Mouse (Mus musculus): ENCODE measurements at regions not wholly inside any gene's neighbourhood (a gene's known extent, or its start where the extent isn't known, plus 50 kb on each side); places are given as distances from the start of the nearest gene placed in this dataset.

GRCm38 (mm10) chr9:73262711-73263110, 149.5 kb downstream of the Rsl24d1 start:
- Histone ChIP-seq H3K27me3 (ENCODE audit: low read depth, poor library complexity, severe bottlenecking) (no peaks in the 10 kb centered on the region), H3K9me3 (replicated peaks) (no peaks in the 10 kb centered on the region), H3K36me3 (no peaks in the 10 kb centered on the region), H3K27ac (no peak overlapping the region), H3K4me1 (no peaks in the 10 kb centered on the region), H3K4me3 (no peak overlapping the region)
- 62% methylated on average over 5 of the region's 5 CpGs for WGBS
- no peak for DNase-seq (ENCODE audit: low spot score)

DNA sequence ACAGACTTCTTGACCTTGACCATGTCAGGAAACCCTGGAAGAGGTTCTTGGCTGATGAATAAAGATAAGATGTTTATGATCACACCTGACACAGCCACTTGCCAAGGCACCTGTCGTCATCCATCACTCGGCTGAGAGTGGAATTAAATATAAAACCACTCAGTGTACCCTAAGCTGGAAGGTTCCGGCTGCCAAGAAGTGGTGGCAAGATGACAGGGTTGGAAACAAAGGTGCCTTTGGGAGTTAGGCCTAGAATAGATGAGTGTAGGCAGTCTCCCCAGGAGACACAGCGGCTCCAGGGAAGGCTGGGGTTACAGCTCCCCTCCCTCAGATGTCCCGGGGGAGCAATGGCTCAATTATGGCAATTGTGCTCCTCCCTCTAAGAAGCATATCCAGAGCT, 157.0 kb downstream of the Rsl24d1 start:
- Histone ChIP-seq H3K36me3 (no peaks in the 10 kb centered on the region), H3K9me3 (replicated peaks) (no peaks in the 10 kb centered on the region), H3K4me1 (0 out of 2 replicates have a peak, but pooled peaks cover 3% of the 10 kb centered on the region), H3K4me3 (no peak overlapping the region), H3K27me3 (ENCODE audit: low read depth, poor library complexity, severe bottlenecking) (no peaks in the 10 kb centered on the region), H3K27ac (no peak overlapping the region)
- no peak for DNase-seq (ENCODE audit: low spot score)
- 90% methylated on average over 5 of the region's 5 CpGs for WGBS

DNA sequence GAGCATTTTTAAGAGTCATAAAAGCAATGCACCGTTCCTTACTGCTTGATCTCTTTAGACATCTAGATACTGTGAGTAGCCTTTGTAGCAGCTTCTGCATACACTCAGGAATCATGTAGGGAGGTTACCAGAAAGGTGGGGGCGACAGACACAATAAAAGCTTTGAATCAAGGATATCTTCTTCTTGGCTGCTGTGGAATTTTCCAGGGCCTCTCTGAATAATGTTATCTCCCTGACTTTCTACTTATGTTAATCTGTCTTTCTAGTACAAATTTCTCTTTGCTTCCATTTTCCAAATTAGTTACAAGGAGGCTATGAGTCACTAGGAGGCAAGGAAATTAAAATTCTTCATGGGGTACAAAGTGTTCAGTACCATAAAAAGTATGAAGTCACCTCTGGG, 159.4 kb downstream of the Rsl24d1 start:
- H3K27ac ChIP-seq: no peak overlapping the region
- no peaks in the 10 kb centered on the region for H3K9me3 ChIP-seq (replicated peaks)
- 82% methylated on average over 2 of the region's 2 CpGs for WGBS
- H3K4me1 ChIP-seq: 0 out of 2 replicates have a peak, but pooled peaks cover 3% of the 10 kb centered on the region
- no peaks in the 10 kb centered on the region for H3K27me3 ChIP-seq (ENCODE audit: low read depth, poor library complexity, severe bottlenecking)
- no peaks in the 10 kb centered on the region for H3K36me3 ChIP-seq
- no peak overlapping the region for H3K4me3 ChIP-seq
- no peak for DNase-seq (ENCODE audit: low spot score)

DNA sequence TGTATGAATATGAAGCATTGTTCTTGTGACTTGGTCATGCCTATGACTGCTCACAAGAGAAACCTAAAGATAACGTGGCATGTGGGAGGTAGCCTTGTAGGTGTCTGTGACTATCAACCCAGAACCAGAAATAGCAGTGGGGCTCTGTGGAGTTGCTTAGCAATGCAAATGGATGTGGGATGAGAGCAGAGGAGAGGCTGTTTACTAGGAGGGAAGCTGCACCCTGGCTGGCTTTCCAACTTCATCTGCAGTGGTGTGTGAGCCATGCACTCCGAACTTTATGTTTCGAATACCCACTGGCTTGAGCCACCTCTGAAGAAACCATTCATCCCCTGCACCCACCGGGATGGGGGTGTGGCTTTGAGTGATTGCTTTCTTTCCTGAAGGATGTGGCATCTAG, 160.5 kb downstream of the Rsl24d1 start:
- Histone ChIP-seq H3K4me3 (no peak overlapping the region), H3K4me1 (0 out of 2 replicates have a peak, but pooled peaks cover 3% of the 10 kb centered on the region), H3K36me3 (no peaks in the 10 kb centered on the region), H3K27me3 (ENCODE audit: low read depth, poor library complexity, severe bottlenecking) (no peaks in the 10 kb centered on the region), H3K27ac (no peak overlapping the region), H3K9me3 (replicated peaks) (no peaks in the 10 kb centered on the region)
- no peak for DNase-seq (ENCODE audit: low spot score)
- WGBS: 76% methylated on average over 4 of the region's 4 CpGs

- Histone ChIP-seq H3K27me3 (ENCODE audit: low read depth, poor library complexity, severe bottlenecking) (no peaks in the 10 kb centered on the region), H3K4me3 (no peak overlapping the region), H3K27ac (no peak overlapping the region), H3K36me3 (no peaks in the 10 kb centered on the region), H3K9me3 (replicated peaks) (no peaks in the 10 kb centered on the region), H3K4me1 (0 out of 2 replicates have a peak, but pooled peaks cover 3% of the 10 kb centered on the region)
- no peak for DNase-seq (ENCODE audit: low spot score)
- WGBS: 78% methylated on average over 2 of the region's 2 CpGs
Observed at GRCm38 (mm10) chr9:73275671-73276070, 162.4 kb downstream of the Rsl24d1 start.

DNA sequence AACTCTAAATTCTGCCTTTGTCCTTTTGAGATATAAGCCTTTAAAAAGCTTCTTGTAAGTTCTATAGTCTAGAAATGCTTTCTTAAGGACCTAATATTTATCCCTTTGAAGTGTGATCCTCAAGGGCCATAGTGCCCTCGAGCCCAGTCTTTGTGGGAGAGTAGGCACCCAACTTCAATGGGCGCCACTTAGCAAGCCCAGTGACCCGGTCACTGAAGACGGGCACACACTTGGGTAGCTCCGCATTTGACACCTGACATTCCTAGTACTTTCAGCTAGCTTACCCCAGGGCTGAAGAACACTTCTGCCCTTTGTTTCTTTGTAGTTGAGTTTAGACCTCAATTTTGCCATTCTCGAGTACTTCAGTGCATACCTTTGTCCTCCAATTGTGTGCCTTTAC, 182.1 kb downstream of the Rsl24d1 start:
- no peaks in the 10 kb centered on the region for H3K36me3 ChIP-seq
- H3K4me1 ChIP-seq: no peaks in the 10 kb centered on the region
- DNase-seq (ENCODE audit: low spot score): no peak
- H3K4me3 ChIP-seq: no peak overlapping the region
- 90% methylated on average over 6 of the region's 6 CpGs for WGBS
- H3K27me3 ChIP-seq (ENCODE audit: low read depth, poor library complexity, severe bottlenecking): no peaks in the 10 kb centered on the region
- H3K27ac ChIP-seq: no peak overlapping the region
- no peaks in the 10 kb centered on the region for H3K9me3 ChIP-seq (replicated peaks)

DNA sequence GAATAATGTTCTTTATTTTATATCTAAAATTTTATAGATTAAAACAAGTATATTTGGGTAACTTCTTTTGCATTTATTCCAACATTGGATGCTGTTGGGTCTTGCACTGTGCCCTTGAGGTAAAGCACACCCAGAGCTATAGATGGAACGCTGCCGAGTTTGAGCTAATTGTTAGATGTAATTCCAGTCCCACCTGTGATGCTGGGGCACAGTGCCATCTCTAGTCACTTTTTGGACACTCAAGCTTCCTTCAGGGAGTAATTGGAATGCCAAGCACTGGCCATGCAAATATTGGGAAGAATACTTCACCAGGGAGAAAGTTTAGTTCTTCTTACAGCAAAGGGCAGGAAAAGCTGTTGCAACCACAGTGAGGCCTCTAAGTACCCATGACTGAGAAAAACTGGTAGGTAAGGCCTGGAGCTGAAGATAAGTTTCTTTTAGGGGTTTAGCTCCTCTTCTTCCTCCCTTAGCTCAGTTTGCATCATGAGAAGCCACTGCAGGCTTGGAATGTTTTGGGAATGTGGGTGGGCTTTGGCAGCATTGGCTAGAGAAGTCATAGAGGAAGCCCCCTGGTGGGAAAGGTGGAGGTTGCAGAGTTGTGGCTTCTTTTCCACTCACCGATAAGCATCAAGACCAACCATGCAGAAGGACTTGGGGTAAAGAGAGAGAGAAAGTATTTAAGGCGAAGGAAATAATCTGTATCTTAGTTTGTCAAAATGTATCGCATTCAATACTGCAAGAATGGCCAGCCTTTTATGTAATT, 189.1 kb downstream of the Rsl24d1 start:
- Histone ChIP-seq H3K4me3 (no peak overlapping the region), H3K36me3 (no peaks in the 10 kb centered on the region), H3K27ac (no peak overlapping the region), H3K27me3 (ENCODE audit: low read depth, poor library complexity, severe bottlenecking) (no peaks in the 10 kb centered on the region), H3K9me3 (replicated peaks) (no peaks in the 10 kb centered on the region), H3K4me1 (no peaks in the 10 kb centered on the region)
- DNase-seq (ENCODE audit: low spot score): no peak
- 93% methylated on average over 5 of the region's 5 CpGs for WGBS

GRCm38 (mm10) chr9:73317048-73317447, 203.8 kb downstream of the Rsl24d1 start:
- H3K27ac ChIP-seq: no peak overlapping the region
- H3K4me3 ChIP-seq: no peak overlapping the region
- DNase-seq (ENCODE audit: low spot score): no peak
- H3K27me3 ChIP-seq (ENCODE audit: low read depth, poor library complexity, severe bottlenecking): no peaks in the 10 kb centered on the region
- 63% methylated on average over 1 of the region's 1 CpGs for WGBS
- no peaks in the 10 kb centered on the region for H3K9me3 ChIP-seq (replicated peaks)
- H3K4me1 ChIP-seq: no peaks in the 10 kb centered on the region
- H3K36me3 ChIP-seq: no peaks in the 10 kb centered on the region

GRCm38 (mm10) chr9:73319704-73320307, 206.6 kb downstream of the Rsl24d1 start:
- no peaks in the 10 kb centered on the region for H3K36me3 ChIP-seq
- no peaks in the 10 kb centered on the region for H3K9me3 ChIP-seq (replicated peaks)
- no peak overlapping the region for H3K27ac ChIP-seq
- no peaks in the 10 kb centered on the region for H3K27me3 ChIP-seq (ENCODE audit: low read depth, poor library complexity, severe bottlenecking)
- no peak overlapping the region for H3K4me3 ChIP-seq
- no peak for DNase-seq (ENCODE audit: low spot score)
- H3K4me1 ChIP-seq: no peaks in the 10 kb centered on the region
- 100% methylated on average over 2 of the region's 2 CpGs for WGBS

- H3K4me1 ChIP-seq: no peaks in the 10 kb centered on the region
- no peaks in the 10 kb centered on the region for H3K36me3 ChIP-seq
- H3K27me3 ChIP-seq (ENCODE audit: low read depth, poor library complexity, severe bottlenecking): no peaks in the 10 kb centered on the region
- no peak overlapping the region for H3K4me3 ChIP-seq
- DNase-seq (ENCODE audit: low spot score): no peak
- no peaks in the 10 kb centered on the region for H3K9me3 ChIP-seq (replicated peaks)
- no peak overlapping the region for H3K27ac ChIP-seq
Observed at GRCm38 (mm10) chr9:73331066-73331465, 217.8 kb downstream of the Rsl24d1 start.

GRCm38 (mm10) chr9:73336039-73336438, 222.8 kb downstream of the Rsl24d1 start:
- no peak for DNase-seq (ENCODE audit: low spot score)
- 91% methylated on average over 5 of the region's 5 CpGs for WGBS
- no peaks in the 10 kb centered on the region for H3K9me3 ChIP-seq (replicated peaks)
- H3K27ac ChIP-seq: no peak overlapping the region
- H3K4me1 ChIP-seq: no peaks in the 10 kb centered on the region
- no peaks in the 10 kb centered on the region for H3K27me3 ChIP-seq (ENCODE audit: low read depth, poor library complexity, severe bottlenecking)
- no peaks in the 10 kb centered on the region for H3K36me3 ChIP-seq
- H3K4me3 ChIP-seq: no peak overlapping the region

- H3K4me1 ChIP-seq: no peaks in the 10 kb centered on the region
- WGBS: 77% methylated on average over 2 of the region's 2 CpGs
- no peaks in the 10 kb centered on the region for H3K27me3 ChIP-seq (ENCODE audit: low read depth, poor library complexity, severe bottlenecking)
- DNase-seq (ENCODE audit: low spot score): no peak
- no peak overlapping the region for H3K4me3 ChIP-seq
- no peaks in the 10 kb centered on the region for H3K36me3 ChIP-seq
- H3K9me3 ChIP-seq (replicated peaks): peaks cover 4% of the 10 kb centered on the region; the same call in 1 of the 2 replicates
- H3K27ac ChIP-seq: no peak overlapping the region
Observed at GRCm38 (mm10) chr9:73337045-73337740, 224.0 kb downstream of the Rsl24d1 start.

GRCm38 (mm10) chr9:73355876-73356275, 242.7 kb downstream of the Rsl24d1 start:
- WGBS: 83% methylated on average over 5 of the region's 5 CpGs
- Histone ChIP-seq H3K4me3 (no peak overlapping the region), H3K9me3 (replicated peaks) (no peaks in the 10 kb centered on the region), H3K27ac (no peak overlapping the region), H3K27me3 (ENCODE audit: low read depth, poor library complexity, severe bottlenecking) (no peaks in the 10 kb centered on the region), H3K4me1 (no peaks in the 10 kb centered on the region), H3K36me3 (no peaks in the 10 kb centered on the region)
- no peak for DNase-seq (ENCODE audit: low spot score)

Measured in limb, embryonic 10.5 days (tissue).